ENCODE assay signal across 7 mouse cellular contexts in genomic region chr10:91180301-91180700, GRCm38 (mm10). TPM values are rescaled to one million over a fixed set of nuclear protein-coding genes. Genes with fewer than 3 reads are reported as not detected.
A peak's percentile ranks its signal among the peaks of the same experiment; 100 is the strongest.
DNase-seq lines count a peak whose midpoint lies in the region; ATAC-seq and TF ChIP-seq lines count a peak whose summit lies in the region.

No protein-coding gene starts in this region.

- intact Hi-C loops in left cerebral cortex, postnatal 14 days (cut with DNase I), result no loop called here

- no peaks in the 10 kb centered on the region for H3K27me3 ChIP-seq in embryonic facial prominence, embryonic 14.5 days (replicated peaks; ENCODE audit: control insufficient read depth, insufficient read depth, low read length)
- H3K27me3 ChIP-seq in small intestine, adult 2 months (ENCODE audit: control insufficient read depth, insufficient read depth, low read length), result no peaks in the 10 kb centered on the region

- peak overlapping the region; percentile 99 for H3K27ac ChIP-seq in embryonic facial prominence, embryonic 14.5 days (replicated peaks; ENCODE audit: low read depth, low read length)
- peak overlapping the region; percentile 98 for H3K27ac ChIP-seq in small intestine, adult 2 months (ENCODE audit: insufficient read depth, low read depth, low read length)

- TF ChIP-seq POLR2A in small intestine, adult 2 months (IDR thresholded peaks at IDR 0.05; ENCODE audit: low read depth, low read length), result no peak

- no peaks in the 10 kb centered on the region for H3K36me3 ChIP-seq in embryonic facial prominence, embryonic 14.5 days (ENCODE audit: control insufficient read depth, insufficient read depth, low read length)
- H3K36me3 ChIP-seq in small intestine, adult 2 months (ENCODE audit: control insufficient read depth, insufficient read depth, low read length), result no peaks in the 10 kb centered on the region

- 20% methylated on average over 7 of the region's 7 CpGs for WGBS in embryonic facial prominence, embryonic 14.5 days
- 14% methylated on average over 7 of the region's 7 CpGs for WGBS in small intestine, adult 2 months

- H3K4me3 ChIP-seq in embryonic facial prominence, embryonic 14.5 days (ENCODE audit: low read depth, low read length), result peak overlapping the region; percentile 58
- peak overlapping the region; percentile 26 for H3K4me3 ChIP-seq in small intestine, adult 2 months (ENCODE audit: low read depth, low read length)

- peak overlapping the region; percentile 52 for H3K4me2 ChIP-seq in embryonic facial prominence, embryonic 14.5 days (ENCODE audit: low read depth, low read length)

- TF ChIP-seq CTCF in small intestine, adult 2 months (IDR thresholded peaks at IDR 0.05; ENCODE audit: extremely low read depth, insufficient read length, insufficient replicate concordance, low read depth, low read length), result no peak

- no peaks in the 10 kb centered on the region for H3K9me3 ChIP-seq in embryonic facial prominence, embryonic 14.5 days (ENCODE audit: control insufficient read depth, low read length)

- no peak for ATAC-seq in embryonic facial prominence, embryonic 14.5 days (ENCODE audit: low read depth)
- no peak for ATAC-seq in frontal cortex, adult (ENCODE audit: low TSS enrichment)

- peaks cover 6% of the 10 kb centered on the region; the same call in 1 of the 2 replicates for H3K4me1 ChIP-seq in embryonic facial prominence, embryonic 14.5 days (ENCODE audit: control insufficient read depth, insufficient read depth, low read length)
- H3K4me1 ChIP-seq in small intestine, adult 2 months (ENCODE audit: control insufficient read depth, insufficient read depth, insufficient read length, low read length), result peaks cover 6% of the 10 kb centered on the region; the same call in 1 of the 2 replicates

- H3K9ac ChIP-seq in embryonic facial prominence, embryonic 14.5 days (ENCODE audit: low read depth, low read length), result peak overlapping the region; percentile 77

- peak; percentile 7 for DNase-seq in thymus, postnatal 0 days (ENCODE audit: low spot score)
- DNase-seq in thymus, postnatal 14 days, result no peak
- peak; percentile 53 for DNase-seq in embryonic facial prominence, embryonic 14.5 days (ENCODE audit: low spot score)
- DNase-seq in kidney, postnatal 36 days, result peak; percentile 23 to 36
- no peak for DNase-seq in left cerebral cortex, postnatal 14 days (ENCODE audit: low spot score in 2 of 2)

RNA-seq across cellular contexts. Expression of gene Tmpo, which starts 0.8 kb away (rescaled TPM):
- polyA plus RNA-seq in thymus, postnatal 0 days (2015; fragmentation: Nextera tagmentation; extraction: Ambion mirVana), result 234 and 263 TPM in 2 replicates
- 185 and 227 TPM in 2 replicates for polyA plus RNA-seq in embryonic facial prominence, embryonic 14.5 days (2014; fragmentation: Nextera tagmentation; extraction: Ambion mirVana)
- 18.5 and 29.0 TPM in 2 replicates for polyA plus RNA-seq in small intestine, adult 2 months (2012; rRNA removed)
- total RNA-seq in left cerebral cortex, postnatal 14 days (2021), result 10 to 100 TPM; 32.1 to 35.0 TPM

RNA-seq across cellular contexts. Expression of gene Slc25a3, which starts 56.4 kb away (rescaled TPM):
- polyA plus RNA-seq in thymus, postnatal 0 days (2015; fragmentation: Nextera tagmentation; extraction: Ambion mirVana), result 416 and 468 TPM in 2 replicates
- 515 and 526 TPM in 2 replicates for polyA plus RNA-seq in embryonic facial prominence, embryonic 14.5 days (2014; fragmentation: Nextera tagmentation; extraction: Ambion mirVana)
- polyA plus RNA-seq in small intestine, adult 2 months (2012; rRNA removed), result 486 and 781 TPM in 2 replicates
- total RNA-seq in left cerebral cortex, postnatal 14 days (2021), result 100 to 1,000 TPM; 590 to 599 TPM

Comparison
In these comparisons a context has a peak if more than half of its experiments do, and no peak if none do; other contexts are left out.
1. DNase-seq: peak in thymus, postnatal 0 days (single experiment), embryonic facial prominence, embryonic 14.5 days (single experiment) and kidney, postnatal 36 days (2 of 2); none in thymus, postnatal 14 days (single experiment) and left cerebral cortex, postnatal 14 days (0 of 2).